Mouse (Mus musculus): ENCODE data around the gene Slc16a9.
A peak's percentile ranks its signal among the peaks of the same experiment; 100 is the strongest.

Slc16a9 gene

DNA sequence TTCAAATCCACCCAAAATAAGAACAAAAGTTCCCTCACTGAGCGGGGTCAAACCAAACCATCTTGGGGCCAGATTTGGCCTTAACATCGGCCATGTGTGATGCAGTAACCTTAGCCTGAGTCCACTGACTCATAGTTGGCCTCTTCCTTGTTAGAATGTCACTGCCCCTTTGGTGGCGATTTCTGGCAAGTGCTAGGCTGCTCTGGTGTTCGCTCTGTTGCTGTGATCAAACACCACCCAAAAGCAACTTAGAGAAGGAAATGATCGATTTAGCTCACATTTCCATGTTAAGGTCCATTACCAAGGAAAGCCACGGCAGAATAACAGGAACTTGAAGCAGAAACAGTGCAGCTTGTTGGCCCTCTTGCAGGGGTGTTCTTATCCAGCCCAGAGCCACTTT is 5.9 kb downstream of the Slc16a9 start:
- no peak for DNase-seq

- DNase-seq, result peak in 1 of 2 experiments; percentile 4
Observed at GRCm38 (mm10) chr10:70254666-70255065, 9.8 kb downstream of the Slc16a9 start.

GRCm38 (mm10) chr10:70255601-70256210 is 10.8 kb downstream of the Slc16a9 start:
- DNase-seq, result no peak

DNA sequence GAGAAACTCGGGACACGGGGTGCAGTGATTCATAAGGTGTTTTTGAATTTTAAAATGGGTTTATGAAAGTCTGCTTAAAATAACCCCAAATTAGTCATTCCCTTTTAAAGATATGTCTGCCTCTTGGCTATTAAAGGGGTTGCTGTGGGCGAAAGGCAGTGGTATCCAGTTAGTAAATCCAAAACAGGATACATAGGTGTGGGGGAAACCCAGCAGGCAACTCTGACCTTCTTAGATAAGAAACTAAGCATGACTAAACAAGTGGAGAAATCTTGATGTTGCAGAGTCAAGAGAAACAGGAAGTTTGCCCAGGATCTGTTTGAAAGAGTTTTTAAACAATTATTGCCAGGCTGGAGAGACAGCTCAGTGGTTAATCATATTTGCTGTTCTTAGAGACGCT is 12.1 kb downstream of the Slc16a9 start:
- DNase-seq, result no peak

DNA sequence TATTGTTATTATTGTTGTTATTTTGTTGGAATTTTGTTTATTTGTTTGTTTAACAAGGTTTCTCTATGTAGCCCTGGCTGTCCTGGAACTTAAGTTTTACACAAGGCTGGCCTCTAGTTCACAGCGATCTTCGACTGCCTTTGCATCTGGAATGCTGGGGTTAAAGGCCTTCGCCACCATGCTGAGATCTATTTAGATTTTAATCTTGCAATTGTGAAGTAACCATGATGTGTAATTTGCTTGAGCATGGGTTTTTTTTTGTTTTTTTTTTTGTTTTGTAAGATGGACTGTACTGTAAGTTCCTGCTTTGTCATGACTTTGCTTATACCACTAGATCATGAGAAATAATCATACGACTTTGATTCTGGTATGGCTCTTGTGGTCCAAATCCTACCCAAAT is 16.0 kb downstream of the Slc16a9 start:
- no peak for DNase-seq

- no peak for DNase-seq
Observed at GRCm38 (mm10) chr10:70262051-70262450, 17.2 kb downstream of the Slc16a9 start.

GRCm38 (mm10) chr10:70263681-70264189 is 18.8 kb downstream of the Slc16a9 start:
- no peak for DNase-seq

GRCm38 (mm10) chr10:70264337-70265036 is 19.6 kb downstream of the Slc16a9 start:
- DNase-seq, result no peak

DNA sequence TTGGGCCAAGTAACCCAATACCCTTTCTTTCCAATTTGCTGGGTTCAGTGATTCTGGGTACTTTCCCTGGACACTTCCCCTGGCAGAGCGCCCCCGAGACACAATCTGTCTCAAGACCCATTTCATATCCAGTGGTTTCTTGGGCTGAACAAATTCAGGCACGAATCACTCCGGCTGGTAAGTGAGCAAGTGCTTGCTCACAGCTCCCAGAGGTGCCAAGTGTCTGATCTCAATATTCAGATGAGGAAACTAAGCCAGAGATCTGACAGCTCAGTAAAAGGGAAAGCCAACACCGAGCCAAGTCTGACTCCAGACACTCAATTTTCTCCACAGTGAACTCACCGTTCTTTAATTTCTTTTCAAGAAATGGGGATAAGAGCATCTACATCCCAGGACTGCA is 21.6 kb downstream of the Slc16a9 start:
- no peak for DNase-seq

DNA sequence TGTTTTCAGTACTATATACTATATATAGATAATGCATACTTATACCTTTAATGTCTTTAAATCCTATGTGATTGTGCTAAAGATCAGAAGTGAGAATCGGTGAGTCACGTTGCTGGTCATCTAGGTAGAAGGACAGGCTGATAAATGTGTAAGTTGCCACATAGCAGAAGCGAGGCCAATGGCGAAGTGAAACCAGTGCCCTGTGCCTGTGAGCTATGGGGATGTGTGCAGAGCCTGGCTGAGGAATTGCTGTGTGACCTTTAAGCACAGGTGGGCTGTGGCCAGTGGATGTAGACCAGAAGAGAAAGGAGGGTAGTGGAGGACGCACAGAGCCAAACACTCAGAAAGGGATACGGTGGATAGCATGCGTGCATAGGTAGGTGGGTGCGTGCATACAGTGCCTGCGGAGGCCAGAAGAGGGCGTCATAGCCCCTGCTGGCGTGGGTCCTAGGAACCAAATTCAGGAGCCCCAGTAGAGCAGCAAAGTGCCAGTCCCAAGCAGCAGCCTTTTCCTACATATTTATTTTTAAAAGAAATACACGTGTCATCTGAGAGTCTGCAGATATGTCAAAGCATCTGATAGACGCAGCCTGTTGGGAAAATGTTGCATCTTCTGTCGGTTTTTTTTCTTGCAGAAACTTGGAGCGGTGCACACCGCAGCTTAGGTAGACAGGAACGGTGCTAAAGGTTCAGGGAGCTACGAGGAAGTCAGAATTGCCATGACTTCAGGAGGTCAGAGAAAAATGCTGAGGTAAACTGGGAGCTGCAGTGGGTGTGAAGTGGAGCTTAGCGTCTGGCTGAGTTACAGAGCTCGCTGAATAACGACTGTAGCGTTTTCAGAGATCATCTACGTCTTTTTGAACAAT is 23.9 kb downstream of the Slc16a9 start:
- DNase-seq, result no peak

DNA sequence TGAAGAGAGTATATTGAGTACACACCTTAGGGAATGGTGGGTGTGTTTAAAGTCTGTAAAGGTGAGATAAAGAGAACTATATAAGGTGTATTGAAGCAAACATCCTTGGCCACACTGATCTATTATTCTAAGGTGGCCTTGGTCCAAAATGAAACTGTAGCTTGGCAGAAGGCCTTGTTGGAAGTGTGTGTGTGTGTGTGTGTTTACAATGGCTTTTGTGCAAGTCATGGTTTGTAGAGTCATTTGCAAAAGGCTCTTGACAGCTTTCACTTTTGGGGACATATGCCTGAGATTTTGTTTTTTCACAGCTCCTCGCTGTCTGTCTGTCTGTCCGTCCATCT is 24.5 kb downstream of the Slc16a9 start:
- DNase-seq, result no peak

GRCm38 (mm10) chr10:70276678-70277077 is 31.8 kb downstream of the Slc16a9 start:
- DNase-seq, result no peak

DNA sequence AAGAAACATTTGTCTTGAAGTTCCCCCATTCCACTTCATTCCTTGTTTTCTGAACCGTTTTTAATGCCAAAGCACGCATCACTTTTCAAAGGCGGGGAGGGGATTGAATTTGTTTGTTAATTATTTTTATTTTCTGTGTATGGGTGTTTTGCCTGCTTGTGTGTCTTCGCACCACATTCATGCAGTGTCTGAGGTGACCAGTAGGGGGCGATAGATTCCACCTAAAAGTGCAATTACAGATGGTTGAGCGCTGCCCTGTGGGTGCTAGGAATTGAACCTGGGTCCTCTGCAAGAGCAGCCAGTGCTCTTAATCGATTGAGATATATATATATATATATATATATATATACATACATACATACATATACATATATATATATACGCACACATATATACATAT is 34.4 kb downstream of the Slc16a9 start:
- no peak for DNase-seq

DNA sequence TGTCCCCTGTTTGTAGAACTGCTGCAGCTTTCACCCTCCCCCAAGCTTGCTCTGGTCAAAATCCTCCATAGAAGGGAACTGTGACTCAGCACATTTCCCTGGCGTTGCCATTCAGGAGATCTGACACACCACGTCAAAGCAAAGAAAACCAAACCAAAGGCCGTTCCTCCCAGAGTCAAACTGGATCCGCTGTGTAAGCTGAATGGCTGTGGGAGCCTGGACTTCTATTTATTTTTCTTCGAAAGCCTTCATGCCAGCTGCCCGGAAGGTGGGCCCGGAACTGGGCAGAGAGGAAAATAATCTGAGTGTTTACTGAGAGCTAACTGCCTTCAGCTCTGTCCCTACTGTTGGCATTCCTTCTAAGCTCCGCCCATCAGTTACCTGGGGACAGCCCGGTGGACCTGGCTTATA is 42.9 kb downstream of the Slc16a9 start:
- no peak for DNase-seq

GRCm38 (mm10) chr10:70288406-70289327 is 43.8 kb downstream of the Slc16a9 start:
- DNase-seq, result no peak

DNA sequence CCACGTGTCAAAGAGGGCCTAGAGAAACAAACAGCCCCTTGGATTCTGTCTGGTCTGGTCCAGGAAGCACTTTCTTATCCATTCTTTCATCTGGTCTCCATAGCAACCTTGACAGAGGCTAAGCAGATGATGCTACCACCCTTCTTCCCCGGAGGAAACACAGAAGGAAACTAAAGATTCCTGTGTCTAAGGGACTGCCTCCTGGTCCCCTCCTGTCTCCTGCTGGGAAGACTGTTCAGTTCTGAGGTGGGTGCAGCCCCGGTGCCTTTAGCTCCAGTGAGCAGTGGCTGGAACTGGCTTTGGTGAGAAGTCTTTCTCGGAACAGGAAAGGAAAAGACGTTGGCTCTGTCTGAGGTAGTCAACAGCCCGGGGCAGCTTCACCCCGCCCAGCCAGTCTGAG is 47.1 kb downstream of the Slc16a9 start:
- DNase-seq, result no peak

DNA sequence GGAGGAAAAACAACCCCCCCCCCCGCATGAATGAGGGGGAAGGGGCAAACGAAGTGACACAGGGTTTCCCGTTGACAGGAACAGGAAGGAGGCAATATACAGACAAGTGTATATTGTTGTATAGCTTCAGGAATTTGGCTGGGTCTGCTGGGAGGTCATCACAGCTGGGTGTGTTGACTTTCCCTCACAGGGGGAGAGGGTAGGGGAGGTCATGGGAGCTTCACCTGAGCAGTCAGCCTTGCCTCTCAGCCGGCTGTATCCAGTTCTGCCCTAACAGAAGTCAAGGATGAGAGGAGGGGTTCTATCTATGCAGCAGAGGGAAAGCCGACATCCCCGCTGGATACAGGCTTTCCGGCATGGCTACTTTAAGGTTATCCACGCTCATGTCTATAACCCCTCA is 49.2 kb downstream of the Slc16a9 start:
- no peak for DNase-seq

DNA sequence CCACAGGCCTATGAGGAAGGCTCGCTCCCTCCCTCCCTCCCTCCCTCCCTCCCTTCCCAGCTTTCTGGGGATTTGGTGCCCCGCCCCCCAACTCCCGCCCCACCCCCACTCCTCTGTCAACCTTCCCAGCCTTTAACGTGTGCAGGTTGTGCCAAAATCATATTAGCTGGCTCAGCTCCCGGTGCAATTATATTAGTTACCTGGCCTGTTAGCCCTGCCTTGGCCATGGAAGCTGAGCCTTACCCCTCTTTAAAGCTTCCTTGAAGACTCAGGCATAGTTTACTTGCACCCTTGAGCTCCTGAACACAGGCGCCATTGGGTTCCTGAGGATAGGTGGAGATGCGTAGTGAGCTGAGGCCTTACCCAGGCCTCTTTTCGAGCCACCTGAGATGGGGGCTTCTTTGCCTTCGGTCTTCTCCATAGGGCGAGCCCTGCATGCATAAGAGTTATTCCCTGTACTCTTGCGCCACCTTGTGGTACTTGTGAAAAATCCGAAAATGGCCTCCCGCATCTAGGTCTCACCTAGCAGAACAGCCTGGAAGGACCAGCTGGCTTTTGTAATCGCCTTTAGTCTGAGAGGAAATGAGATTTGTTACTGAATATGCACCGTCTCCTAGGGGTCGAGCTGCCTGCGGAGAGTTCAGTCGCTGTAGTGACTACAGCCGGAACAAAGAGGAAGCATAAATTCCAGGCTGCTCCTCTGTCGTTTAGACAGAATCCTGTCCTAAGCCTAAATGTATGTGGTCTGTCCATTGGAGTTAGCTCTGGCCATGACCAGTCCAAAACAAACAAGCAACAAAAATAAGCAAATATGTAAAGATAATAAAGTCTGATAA is 51.8 kb downstream of the Slc16a9 start:
- peak; percentile 83 to 86 for DNase-seq

- DNase-seq, result no peak
Observed at GRCm38 (mm10) chr10:70299118-70299517, 54.2 kb downstream of the Slc16a9 start.

- DNase-seq, result no peak
Observed at GRCm38 (mm10) chr10:70299653-70300052, 54.8 kb downstream of the Slc16a9 start.

GRCm38 (mm10) chr10:70301190-70301589 is 56.3 kb downstream of the Slc16a9 start:
- no peak for DNase-seq

DNA sequence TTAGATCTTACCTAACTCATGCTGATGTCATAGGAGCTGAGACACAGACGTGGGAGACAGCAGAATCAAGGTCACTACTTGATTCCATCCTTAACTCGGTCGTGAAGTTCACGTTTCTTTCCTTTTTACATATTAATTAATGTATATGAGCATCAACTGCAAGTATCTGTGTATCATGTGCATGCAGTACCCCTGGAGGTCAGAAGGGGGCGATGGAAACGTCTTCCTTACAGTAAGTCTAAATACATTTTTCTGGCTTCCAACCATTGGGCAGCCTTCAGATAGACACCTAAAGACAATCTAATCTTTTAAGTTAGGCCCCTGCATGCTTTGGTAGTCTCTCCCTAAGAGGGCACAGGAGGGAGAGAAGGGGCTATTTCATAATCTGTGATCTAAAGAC is 58.3 kb downstream of the Slc16a9 start:
- DNase-seq, result no peak
